Mouse (Mus musculus) olfactory bulb, adult 2 months (tissue): ENCODE measurements around the gene Cpe.

Source experiments
- CTCF ChIP-seq: fragments of 200-500 bp; IDR thresholded peaks from 2 replicates; pipeline ENCODE4 v1.5.1; 2012; ENCODE audit warnings: low read depth, mild to moderate bottlenecking, low read length, moderate library complexity; ENCODE audit not compliant: insufficient read depth
- POLR2A ChIP-seq: fragments of 200-500 bp; IDR thresholded peaks from 2 replicates; pipeline ENCODE4 v1.6.1; 2012; ENCODE audit warnings: mild to moderate bottlenecking, low read depth, low read length, moderate library complexity; ENCODE audit not compliant: insufficient read depth

DNA sequence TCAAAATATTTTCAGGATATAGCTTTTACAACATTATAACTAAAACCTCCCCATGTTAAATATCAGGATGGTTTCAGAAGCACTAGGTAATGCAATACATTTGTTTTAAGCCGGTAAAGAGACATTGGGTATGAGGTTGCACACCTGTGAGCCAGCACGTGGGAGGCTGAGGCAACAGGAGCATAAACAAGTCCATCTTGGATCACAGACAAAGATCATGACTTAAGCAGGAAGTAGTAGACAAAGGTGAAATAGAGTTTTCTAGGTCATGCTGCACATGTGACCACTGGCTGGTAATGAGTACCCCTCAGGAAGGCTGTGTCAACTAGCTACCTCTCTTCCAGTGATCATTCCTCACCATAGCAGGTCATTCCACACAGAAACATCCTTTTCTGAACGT, 58.0 kb downstream of the Cpe start:
- TF ChIP-seq POLR2A (no peak), CTCF (no peak)
